Mouse (Mus musculus) midbrain, embryonic 11.5 days (tissue): ENCODE measurements around the gene Fam19a5. TPM values are rescaled to one million over a fixed set of nuclear protein-coding genes. Genes with fewer than 3 reads are reported as not detected.

Source experiments
- ATAC-seq: fragments of 200-750 bp; cut with Nextera tagmentation; 2 replicates; pipeline ENCODE4 v1.8.0; 2017; ENCODE audit warnings: moderate TSS enrichment, moderate library complexity; ENCODE audit not compliant: low FRiP score
- DNase-seq: peaks from one replicate; pipeline ENCODE4 v3.0.0; 2015; ENCODE audit warnings: low spot score; ENCODE audit errors: missing footprints
- H3K27ac ChIP-seq: fragments of 300-500 bp; sonication (generic); 2 replicates; pipeline ENCODE4 v1.5.1; 2014; ENCODE audit warnings: low read depth, low read length
- H3K27me3 ChIP-seq: fragments of 300-500 bp; sonication (generic); 2 replicates; pipeline ENCODE4 v1.6.1; 2014; ENCODE audit warnings: mild to moderate bottlenecking, low read length, moderate library complexity, mixed read lengths; ENCODE audit not compliant: control insufficient read depth, insufficient read depth
- H3K36me3 ChIP-seq: fragments of 300-500 bp; sonication (generic); 2 replicates; pipeline ENCODE4 v1.6.1; 2014; ENCODE audit warnings: mild to moderate bottlenecking, low read length, moderate library complexity, mixed read lengths; ENCODE audit not compliant: control insufficient read depth, insufficient read depth
- H3K4me1 ChIP-seq: fragments of 300-500 bp; sonication (generic); 2 replicates; pipeline ENCODE4 v1.6.1; 2014; ENCODE audit warnings: low read length; ENCODE audit not compliant: control insufficient read depth, insufficient read depth
- H3K4me2 ChIP-seq: fragments of 300-500 bp; sonication (generic); 2 replicates; pipeline ENCODE4 v1.6.1; 2014; ENCODE audit warnings: mild to moderate bottlenecking, moderate library complexity
- H3K4me3 ChIP-seq: fragments of 300-500 bp; sonication (generic); 2 replicates; pipeline ENCODE4 v1.5.1; 2014; ENCODE audit warnings: low read depth, low read length
- H3K9ac ChIP-seq: fragments of 300-500 bp; sonication (generic); 2 replicates; pipeline ENCODE4 v1.6.1; 2014; ENCODE audit warnings: low read length
- H3K9me3 ChIP-seq: fragments of 300-500 bp; sonication (generic); 2 replicates; pipeline ENCODE4 v1.6.1; 2016; ENCODE audit warnings: low read length; ENCODE audit not compliant: control insufficient read depth
- WGBS: fragments of 180-500 bp; shearing (Covaris S2); extraction: QIAGEN DNeasy Blood & Tissue Kit; methylation state at CpG from one replicate; pipeline ENCODE4 v1.1.7; 2014; 5-methylcytosine and 5-hydroxymethylcytosine counted together
- polyA plus RNA-seq: library from polyadenylated mRNA; unstranded; fragments of >200 nt; fragmentation: Nextera tagmentation; extraction: Ambion mirVana; gene quantifications from 2 replicates; pipeline ENCODE4 v1.2.1, GENCODE M21; 2014

Gene Fam19a5
- 5.8 TPM in 2 replicates for polyA plus RNA-seq

- 0 out of 2 replicates have a peak within 1 kb of the TSS, but pooled peaks have one; percentile 14 for H3K27ac ChIP-seq
- 2% methylated on average over 26 of the region's 67 CpGs for WGBS
- ATAC-seq (peak; percentile 89), DNase-seq (peak; percentile 97)
- peak within 1 kb of the TSS; percentile 87 for H3K9ac ChIP-seq
- peak within 1 kb of the TSS; percentile 59 for H3K4me3 ChIP-seq
- no peaks in the 10 kb centered on the region for H3K36me3 ChIP-seq
- no peaks in the 10 kb centered on the region for H3K9me3 ChIP-seq
- peaks cover 17% of the 10 kb centered on the region for H3K4me1 ChIP-seq
- peak within 1 kb of the TSS; percentile 88 for H3K4me2 ChIP-seq
- peaks cover 8% of the 10 kb centered on the region; the same call in 1 of the 2 replicates for H3K27me3 ChIP-seq
Observed at GRCm38 (mm10) chr15:87543599-87544338, at the start of gene Fam19a5. Gene Fam19a5 (plus strand): TSS chr15:87544299.

DNA sequence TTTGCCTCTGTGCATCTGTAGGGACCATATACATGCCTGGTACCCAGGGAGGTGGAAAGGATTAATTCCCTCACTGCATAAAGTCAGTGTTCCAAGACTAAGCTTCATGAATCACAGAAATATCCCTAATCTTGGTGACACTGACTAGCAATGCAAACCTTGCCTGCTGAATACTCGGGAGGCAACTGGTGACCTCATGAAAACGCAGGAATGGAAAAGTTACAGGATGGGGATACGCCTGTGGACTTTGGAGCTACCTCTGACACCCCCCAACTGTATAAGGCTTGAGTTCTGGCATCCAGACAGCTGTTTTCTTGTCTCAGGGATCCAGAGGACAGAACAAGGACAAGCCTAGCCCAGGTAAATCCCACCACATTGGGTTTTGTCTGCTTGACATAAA is 42.4 kb upstream of the Fam19a5 start:
- Histone ChIP-seq H3K4me2 (no peak overlapping the region), H3K4me1 (no peaks in the 10 kb centered on the region), H3K9me3 (no peaks in the 10 kb centered on the region), H3K4me3 (no peak overlapping the region), H3K36me3 (no peaks in the 10 kb centered on the region), H3K27me3 (no peaks in the 10 kb centered on the region), H3K9ac (no peak overlapping the region), H3K27ac (no peak overlapping the region)
- ATAC-seq, result no peak
- WGBS, result 94% methylated on average over 3 of the region's 3 CpGs
- DNase-seq, result peak; percentile 44

DNA sequence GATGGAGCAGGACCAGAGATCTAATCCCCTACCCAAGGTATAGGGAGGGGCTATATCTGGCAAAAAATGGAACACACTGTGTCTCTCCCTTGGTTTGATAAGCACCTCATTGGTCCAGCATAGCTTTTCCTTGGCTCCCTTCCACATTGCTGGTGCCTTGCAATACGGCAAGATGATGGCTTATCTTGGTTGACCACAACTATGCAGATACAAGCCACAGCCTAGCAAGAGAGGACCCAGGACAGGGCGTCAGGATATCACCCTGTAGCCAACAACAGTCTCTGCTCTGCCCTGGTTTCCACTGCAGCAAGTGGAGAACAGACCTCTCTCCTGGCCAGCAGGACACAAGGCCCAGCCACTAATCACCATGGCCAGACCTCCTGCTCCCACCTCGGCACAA is 36.8 kb upstream of the Fam19a5 start:
- Histone ChIP-seq H3K4me2 (no peak overlapping the region), H3K9me3 (no peaks in the 10 kb centered on the region), H3K27me3 (no peaks in the 10 kb centered on the region), H3K36me3 (no peaks in the 10 kb centered on the region), H3K27ac (no peak overlapping the region), H3K4me1 (no peaks in the 10 kb centered on the region), H3K9ac (no peak overlapping the region), H3K4me3 (no peak overlapping the region)
- no peak for ATAC-seq
- 77% methylated on average over 3 of the region's 3 CpGs for WGBS
- DNase-seq, result no peak

- Histone ChIP-seq H3K27ac (no peak overlapping the region), H3K4me3 (no peak overlapping the region), H3K4me1 (no peaks in the 10 kb centered on the region), H3K36me3 (no peaks in the 10 kb centered on the region), H3K9me3 (no peaks in the 10 kb centered on the region), H3K27me3 (no peaks in the 10 kb centered on the region), H3K4me2 (no peak overlapping the region), H3K9ac (no peak overlapping the region)
- no peak for ATAC-seq
- WGBS, result 93% methylated on average over 4 of the region's 4 CpGs
- DNase-seq, result no peak
Observed at GRCm38 (mm10) chr15:87510886-87511285, 33.2 kb upstream of the Fam19a5 start.

- Histone ChIP-seq H3K4me1 (no peaks in the 10 kb centered on the region), H3K27ac (no peak overlapping the region), H3K4me2 (no peak overlapping the region), H3K36me3 (no peaks in the 10 kb centered on the region), H3K9ac (no peak overlapping the region), H3K9me3 (no peaks in the 10 kb centered on the region), H3K27me3 (no peaks in the 10 kb centered on the region), H3K4me3 (no peak overlapping the region)
- DNase-seq (no peak), ATAC-seq (no peak)
Observed at GRCm38 (mm10) chr15:87518161-87518560, 25.9 kb upstream of the Fam19a5 start.

- ATAC-seq, result no peak
- Histone ChIP-seq H3K36me3 (no peaks in the 10 kb centered on the region), H3K4me3 (no peak overlapping the region), H3K4me1 (no peaks in the 10 kb centered on the region), H3K27ac (no peak overlapping the region), H3K4me2 (no peak overlapping the region), H3K9me3 (no peaks in the 10 kb centered on the region), H3K9ac (no peak overlapping the region), H3K27me3 (no peaks in the 10 kb centered on the region)
- no peak for DNase-seq
- WGBS, result 84% methylated on average over 4 of the region's 4 CpGs
Observed at GRCm38 (mm10) chr15:87529271-87529670, 14.8 kb upstream of the Fam19a5 start.

- DNase-seq (no peak), ATAC-seq (no peak)
- no peak overlapping the region for H3K4me3 ChIP-seq
- H3K27ac ChIP-seq, result no peak overlapping the region
- no peak overlapping the region for H3K4me2 ChIP-seq
- WGBS, result 75% methylated on average over 1 of the region's 1 CpGs
- H3K4me1 ChIP-seq, result peaks cover 12% of the 10 kb centered on the region
- no peaks in the 10 kb centered on the region for H3K9me3 ChIP-seq
- no peak overlapping the region for H3K9ac ChIP-seq
- no peaks in the 10 kb centered on the region for H3K36me3 ChIP-seq
- H3K27me3 ChIP-seq, result peaks cover 8% of the 10 kb centered on the region; the same call in 1 of the 2 replicates
Observed at GRCm38 (mm10) chr15:87541656-87542055, 2.4 kb upstream of the Fam19a5 start.

DNA sequence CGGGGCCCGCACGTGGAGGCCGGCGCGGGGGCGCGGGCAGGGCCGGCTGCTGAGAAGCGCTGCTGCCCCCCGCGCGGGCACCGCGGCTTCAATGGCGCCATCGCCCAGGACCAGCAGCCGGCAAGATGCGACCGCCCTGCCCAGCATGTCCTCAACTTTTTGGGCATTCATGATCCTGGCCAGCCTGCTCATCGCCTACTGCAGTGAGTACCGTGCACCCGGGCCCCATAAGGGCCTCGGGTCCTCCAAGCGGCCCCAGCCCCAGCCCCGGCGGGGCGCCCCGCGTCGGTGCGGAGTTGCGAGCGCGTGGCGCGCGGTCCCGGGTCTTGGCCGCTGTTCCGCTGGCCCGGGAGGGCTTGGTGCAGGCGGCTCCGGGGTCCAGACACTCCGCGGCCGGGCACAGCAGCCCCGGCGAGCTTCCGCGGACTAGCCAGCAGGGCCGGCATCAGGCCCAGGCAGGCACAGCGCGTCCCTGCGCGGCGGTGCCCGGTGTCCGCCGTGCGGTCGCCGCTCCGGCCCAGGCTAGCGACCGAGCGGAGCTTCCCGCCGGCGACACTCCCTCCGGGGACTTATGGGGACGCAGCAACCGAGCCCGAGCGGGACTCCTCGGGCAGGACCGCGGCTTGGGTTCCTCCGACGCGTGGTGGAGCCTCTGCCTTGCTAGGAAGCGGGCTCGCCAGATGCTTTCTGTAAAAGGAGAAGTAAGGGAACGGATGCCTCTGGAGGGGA is 466 bp downstream of the Fam19a5 start:
- peak overlapping the region; percentile 59 for H3K4me3 ChIP-seq
- H3K9ac ChIP-seq, result peak overlapping the region; percentile 87
- H3K4me2 ChIP-seq, result peak overlapping the region; percentile 88
- no peaks in the 10 kb centered on the region for H3K9me3 ChIP-seq
- DNase-seq (peak; percentile 95), ATAC-seq (peak; percentile 74)
- H3K36me3 ChIP-seq, result no peaks in the 10 kb centered on the region
- H3K27me3 ChIP-seq, result peaks cover 8% of the 10 kb centered on the region; the same call in 1 of the 2 replicates
- WGBS, result under 1% methylated on average over 83 of the region's 84 CpGs
- peaks cover 17% of the 10 kb centered on the region for H3K4me1 ChIP-seq
- H3K27ac ChIP-seq, result 0 out of 2 replicates have a peak overlapping the region, but pooled peaks have one; percentile 14

DNA sequence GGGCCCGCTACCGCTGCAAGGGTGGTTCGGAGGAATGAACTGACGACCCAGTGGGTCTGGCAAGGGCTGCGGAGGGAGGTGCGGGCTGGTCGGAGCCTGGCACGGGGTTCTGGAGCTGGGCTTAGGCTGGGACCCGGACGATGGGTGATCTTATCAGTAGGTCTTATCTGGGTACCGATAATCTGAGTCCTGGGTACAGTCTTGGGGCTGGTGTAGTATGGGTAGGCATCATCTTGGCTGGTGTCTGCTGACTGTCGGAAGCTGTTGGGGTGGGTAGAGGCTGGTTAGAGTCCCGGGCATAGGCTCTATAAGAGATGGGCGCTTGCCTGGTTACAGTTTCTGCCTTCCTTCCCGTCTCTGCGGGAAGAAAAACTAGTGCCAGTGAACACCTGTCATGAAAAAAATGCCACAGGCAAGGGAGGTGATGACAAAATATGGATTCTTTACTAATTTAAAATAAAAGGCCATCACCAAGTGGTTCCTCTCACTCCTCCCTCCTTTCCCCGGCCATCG is 1.1 kb downstream of the Fam19a5 start:
- no peaks in the 10 kb centered on the region for H3K36me3 ChIP-seq
- H3K9ac ChIP-seq, result peak overlapping the region; percentile 87
- peaks cover 17% of the 10 kb centered on the region for H3K4me1 ChIP-seq
- 9% methylated on average over 18 of the region's 18 CpGs for WGBS
- H3K4me3 ChIP-seq, result peak overlapping the region; percentile 59
- no peaks in the 10 kb centered on the region for H3K9me3 ChIP-seq
- peak; percentile 94 for DNase-seq
- peaks cover 8% of the 10 kb centered on the region; the same call in 1 of the 2 replicates for H3K27me3 ChIP-seq
- no peak overlapping the region for H3K27ac ChIP-seq
- peak overlapping the region; percentile 88 for H3K4me2 ChIP-seq
- no peak for ATAC-seq
